Mouse (Mus musculus): ENCODE results near the gene Vav1.

Gene Vav1

GRCm38 (mm10) chr17:57341568-57341967 is 62.7 kb downstream of the Vav1 start:
- no peak for DNase-seq

- DNase-seq, result no peak
Observed at GRCm38 (mm10) chr17:57344029-57344707, 65.3 kb downstream of the Vav1 start.

GRCm38 (mm10) chr17:57347017-57347416 is 68.1 kb downstream of the Vav1 start:
- no peak for DNase-seq

- no peak for DNase-seq
Observed at GRCm38 (mm10) chr17:57347781-57348180, 68.9 kb downstream of the Vav1 start.

GRCm38 (mm10) chr17:57349067-57349466 is 70.2 kb downstream of the Vav1 start:
- no peak for DNase-seq

GRCm38 (mm10) chr17:57350212-57350611 is 71.3 kb downstream of the Vav1 start:
- DNase-seq, result no peak

GRCm38 (mm10) chr17:57351107-57351506 is 72.2 kb downstream of the Vav1 start:
- no peak for DNase-seq

- DNase-seq, result no peak
Observed at GRCm38 (mm10) chr17:57358441-57358840, 79.5 kb downstream of the Vav1 start, which contains the start of gene Adgre1. Gene Adgre1 (plus strand): TSS chr17:57358691.

GRCm38 (mm10) chr17:57359485-57360241 is 80.8 kb downstream of the Vav1 start:
- DNase-seq, result no peak
